Mouse (Mus musculus) adrenal gland, adult 18-20 months (tissue): ENCODE data around the gene Clic5. TPM values are rescaled to one million over a fixed set of nuclear protein-coding genes. Genes with fewer than 3 reads are reported as not detected.

ENCODE experiments used
- DNase-seq, 2 experiments: peaks; one replicate each; pipeline ENCODE4 v3.0.0; 2021 to 2022; ENCODE audit warnings: low spot score in 2 of 2
- total RNA-seq, 2 experiments: library from RNA; stranded (reverse); gene quantifications; 1 replicate in 1 of 2; 2 replicates in 1 of 2; pipeline ENCODE4 v1.2.3; 2021

Gene Clic5
- total RNA-seq, 2 experiments from 2014 or later: 19.0 to 45.4 TPM

- peak; percentile 76 for DNase-seq
Measured at GRCm38 (mm10) chr17:44256583-44256982, 68.2 kb downstream of the Clic5 start.

GRCm38 (mm10) chr17:44259245-44259644, 70.9 kb downstream of the Clic5 start:
- DNase-seq: no peak

- peak; percentile 33 to 43 for DNase-seq
Measured at GRCm38 (mm10) chr17:44261594-44262202, 73.3 kb downstream of the Clic5 start.

GRCm38 (mm10) chr17:44270043-44270442, 81.7 kb downstream of the Clic5 start:
- DNase-seq: no peak

GRCm38 (mm10) chr17:44271426-44271825, 83.0 kb downstream of the Clic5 start:
- no peak for DNase-seq

- no peak for DNase-seq
Measured at GRCm38 (mm10) chr17:44274804-44275203, 86.4 kb downstream of the Clic5 start.

GRCm38 (mm10) chr17:44288320-44288719, 99.9 kb downstream of the Clic5 start:
- no peak for DNase-seq

- DNase-seq: no peak
Measured at GRCm38 (mm10) chr17:44297221-44297620, 108.8 kb downstream of the Clic5 start.

- no peak for DNase-seq
Measured at GRCm38 (mm10) chr17:44300236-44300635, 111.9 kb downstream of the Clic5 start.

GRCm38 (mm10) chr17:44300723-44301122, 112.3 kb downstream of the Clic5 start:
- no peak for DNase-seq

- DNase-seq: no peak
Measured at GRCm38 (mm10) chr17:44301224-44301811, 112.9 kb downstream of the Clic5 start.

- no peak for DNase-seq
Measured at GRCm38 (mm10) chr17:44304076-44304475, 115.7 kb downstream of the Clic5 start.

- no peak for DNase-seq
Measured at GRCm38 (mm10) chr17:44309914-44310622, 121.7 kb downstream of the Clic5 start.

- DNase-seq: no peak
Measured at GRCm38 (mm10) chr17:44325314-44325713, 136.9 kb downstream of the Clic5 start.

- DNase-seq: no peak
Measured at GRCm38 (mm10) chr17:44327279-44328146, 139.1 kb downstream of the Clic5 start.

GRCm38 (mm10) chr17:44328147-44328482, 139.7 kb downstream of the Clic5 start:
- no peak for DNase-seq

Other genes starting within 250 kb of the Clic5 start
- 10 to 100 TPM; 63.8 to 76.2 TPM for gene Enpp5, start 109.8 kb upstream of the Clic5 start, total RNA-seq
- gene Enpp4, start 82.8 kb upstream of the Clic5 start, total RNA-seq: 10 to 100 TPM; 12.1 to 13.0 TPM